Mouse (Mus musculus): ENCODE data around the gene Unc93b1.

- no peak for TF ChIP-seq CTCF (IDR thresholded peaks at IDR 0.05; ENCODE audit: control insufficient read depth, insufficient read depth, insufficient replicate concordance, low read depth, low read length)
- no peak for TF ChIP-seq POLR2A (IDR thresholded peaks at IDR 0.05; ENCODE audit: control insufficient read depth, low read depth, low read length)
Measured at GRCm38 (mm10) chr19:3964030-3964429, 29.0 kb downstream of the Unc93b1 start.

All from testis, adult 2 months (tissue).